Mouse (Mus musculus) neural tube, embryonic 11.5 days (tissue): ENCODE measurements around the gene Cdh4. TPM values are rescaled to one million over a fixed set of nuclear protein-coding genes. Genes with fewer than 3 reads are reported as not detected.

Source experiments
- ATAC-seq: fragments of 200-750 bp; cut with Nextera tagmentation; 2 replicates; pipeline ENCODE4 v1.8.0; 2017; ENCODE audit warnings: moderate number of reproducible peaks, mild to moderate bottlenecking, moderate TSS enrichment, moderate library complexity; ENCODE audit not compliant: insufficient read depth, low FRiP score, low TSS enrichment
- DNase-seq: peaks from one replicate; pipeline ENCODE4 v3.0.0-alpha.2; 2015; ENCODE audit warnings: low spot score
- H3K27ac ChIP-seq: fragments of 300-500 bp; sonication (generic); 2 replicates; pipeline ENCODE4 v1.5.1; 2014; ENCODE audit warnings: low read depth, mild to moderate bottlenecking, low read length
- H3K27me3 ChIP-seq: fragments of 300-500 bp; sonication (generic); 2 replicates; pipeline ENCODE4 v1.6.1; 2014; ENCODE audit warnings: mild to moderate bottlenecking, low read length, mixed read lengths; ENCODE audit not compliant: control insufficient read depth, insufficient read depth
- H3K36me3 ChIP-seq: fragments of 300-500 bp; sonication (generic); 2 replicates; pipeline ENCODE4 v1.6.1; 2014; ENCODE audit warnings: mild to moderate bottlenecking, low read length, moderate library complexity, mixed read lengths; ENCODE audit not compliant: control insufficient read depth, insufficient read depth
- H3K4me1 ChIP-seq: fragments of 300-500 bp; sonication (generic); 2 replicates; pipeline ENCODE4 v1.6.1; 2014; ENCODE audit warnings: low read length, mixed read lengths; ENCODE audit not compliant: control insufficient read depth, insufficient read depth
- H3K4me2 ChIP-seq: fragments of 300-500 bp; sonication (generic); 2 replicates; pipeline ENCODE4 v1.6.1; 2014; ENCODE audit warnings: low read depth, mild to moderate bottlenecking, moderate library complexity
- H3K4me3 ChIP-seq: fragments of 300-500 bp; sonication (generic); 2 replicates; pipeline ENCODE4 v1.5.1; 2014; ENCODE audit warnings: low read depth, low read length
- H3K9ac ChIP-seq: fragments of 300-500 bp; sonication (generic); 2 replicates; pipeline ENCODE4 v1.6.1; 2014; ENCODE audit warnings: mild to moderate bottlenecking, low read length
- H3K9me3 ChIP-seq: fragments of 300-500 bp; sonication (generic); 2 replicates; pipeline ENCODE4 v1.6.1; 2016; ENCODE audit warnings: low read length; ENCODE audit not compliant: control insufficient read depth
- WGBS: fragments of 180-500 bp; shearing (Covaris S2); extraction: QIAGEN DNeasy Blood & Tissue Kit; methylation state at CpG from one replicate; pipeline ENCODE4 v1.1.7; 2014; 5-methylcytosine and 5-hydroxymethylcytosine counted together
- polyA plus RNA-seq: library from polyadenylated mRNA; unstranded; fragments of >200 nt; fragmentation: Nextera tagmentation; extraction: Ambion mirVana; gene quantifications from 2 replicates; pipeline ENCODE4 v1.2.1, GENCODE M21; 2014

Cdh4 gene
- polyA plus RNA-seq, 1 experiment from 2014 or later, result 9.4 TPM

DNA sequence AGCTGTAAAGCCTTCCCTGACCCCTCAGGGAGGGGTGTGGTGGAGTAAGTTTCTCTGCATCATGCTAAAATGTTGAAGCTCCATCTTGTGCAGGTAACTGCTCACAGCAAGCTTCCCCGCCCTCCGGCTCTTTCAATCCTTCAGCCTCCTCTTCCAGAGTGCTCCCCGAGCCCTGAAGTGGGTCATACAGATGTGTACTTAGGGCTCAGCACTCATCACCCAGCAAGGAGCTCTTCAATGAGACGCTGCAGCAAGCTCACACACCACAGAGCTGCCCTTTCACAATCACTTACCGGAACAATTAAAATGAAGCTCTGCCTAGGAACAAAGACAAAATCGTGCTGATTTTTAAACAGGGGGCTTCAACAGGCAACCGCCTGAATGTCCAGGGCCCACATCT, 393.3 kb downstream of the Cdh4 start:
- no peaks in the 10 kb centered on the region for H3K9me3 ChIP-seq

DNA sequence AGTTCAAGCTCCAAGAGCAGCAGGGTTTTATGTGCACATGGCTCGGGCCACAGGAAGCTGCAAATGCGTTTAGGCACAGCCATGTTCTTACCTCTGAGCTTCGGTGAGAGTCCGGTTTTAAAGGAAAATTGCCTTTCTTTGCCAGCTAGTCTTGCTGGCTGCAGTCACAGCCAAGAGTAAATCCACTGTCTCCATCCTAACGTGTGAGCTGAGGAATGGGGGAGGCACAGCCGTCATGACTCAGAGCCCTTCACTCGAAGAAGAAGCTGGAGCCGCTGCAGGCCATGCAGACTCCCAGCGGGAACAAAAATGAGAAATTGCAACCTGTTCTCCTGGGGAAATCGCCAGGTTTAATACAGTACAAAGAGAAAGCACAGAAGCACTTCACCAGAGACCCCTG, 395.0 kb downstream of the Cdh4 start:
- Histone ChIP-seq H3K4me1 (peaks cover 7% of the 10 kb centered on the region; the same call in 1 of the 2 replicates), H3K27ac (no peak overlapping the region), H3K4me3 (no peak overlapping the region), H3K9ac (no peak overlapping the region), H3K36me3 (no peaks in the 10 kb centered on the region), H3K9me3 (no peaks in the 10 kb centered on the region), H3K4me2 (no peak overlapping the region), H3K27me3 (no peaks in the 10 kb centered on the region)
- DNase-seq, result no peak
- no peak for ATAC-seq
- 67% methylated on average over 10 of the region's 10 CpGs for WGBS

More for the DNA sequence above, 393.3 kb downstream of the Cdh4 start:
- no peak overlapping the region for H3K4me3 ChIP-seq
- H3K36me3 ChIP-seq, result no peaks in the 10 kb centered on the region
- no peak overlapping the region for H3K9ac ChIP-seq
- peaks cover 7% of the 10 kb centered on the region; the same call in 1 of the 2 replicates for H3K4me1 ChIP-seq
- H3K4me2 ChIP-seq, result no peak overlapping the region
- no peak for ATAC-seq
- 57% methylated on average over 7 of the region's 7 CpGs for WGBS
- H3K27me3 ChIP-seq, result no peaks in the 10 kb centered on the region
- no peak for DNase-seq
- no peak overlapping the region for H3K27ac ChIP-seq

DNA sequence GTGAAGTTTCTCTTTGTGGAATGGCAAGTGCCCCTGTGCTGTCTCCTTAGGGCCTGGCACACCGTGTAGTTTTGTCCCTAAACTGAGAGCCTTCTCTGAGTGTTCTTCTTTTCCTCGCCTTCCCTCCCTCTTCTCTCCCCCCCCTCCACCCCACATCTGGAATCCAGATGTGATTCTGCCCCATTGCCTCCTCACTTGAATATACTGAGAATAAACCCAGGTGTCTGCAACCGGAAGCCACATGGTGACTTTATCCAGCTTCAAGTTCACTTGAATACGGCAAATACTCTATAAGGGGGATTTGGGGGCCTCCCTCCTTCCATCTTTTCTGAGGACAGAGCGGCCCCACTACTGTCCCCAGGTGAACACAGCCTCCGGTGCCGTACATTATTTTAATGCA, 395.8 kb downstream of the Cdh4 start:
- peaks cover 7% of the 10 kb centered on the region; the same call in 1 of the 2 replicates for H3K4me1 ChIP-seq
- 60% methylated on average over 7 of the region's 7 CpGs for WGBS
- no peak overlapping the region for H3K27ac ChIP-seq
- no peak overlapping the region for H3K4me2 ChIP-seq
- H3K9me3 ChIP-seq, result no peaks in the 10 kb centered on the region
- H3K27me3 ChIP-seq, result no peaks in the 10 kb centered on the region
- H3K4me3 ChIP-seq, result no peak overlapping the region
- no peaks in the 10 kb centered on the region for H3K36me3 ChIP-seq
- no peak overlapping the region for H3K9ac ChIP-seq
- ATAC-seq (no peak), DNase-seq (peak; percentile 58)

DNA sequence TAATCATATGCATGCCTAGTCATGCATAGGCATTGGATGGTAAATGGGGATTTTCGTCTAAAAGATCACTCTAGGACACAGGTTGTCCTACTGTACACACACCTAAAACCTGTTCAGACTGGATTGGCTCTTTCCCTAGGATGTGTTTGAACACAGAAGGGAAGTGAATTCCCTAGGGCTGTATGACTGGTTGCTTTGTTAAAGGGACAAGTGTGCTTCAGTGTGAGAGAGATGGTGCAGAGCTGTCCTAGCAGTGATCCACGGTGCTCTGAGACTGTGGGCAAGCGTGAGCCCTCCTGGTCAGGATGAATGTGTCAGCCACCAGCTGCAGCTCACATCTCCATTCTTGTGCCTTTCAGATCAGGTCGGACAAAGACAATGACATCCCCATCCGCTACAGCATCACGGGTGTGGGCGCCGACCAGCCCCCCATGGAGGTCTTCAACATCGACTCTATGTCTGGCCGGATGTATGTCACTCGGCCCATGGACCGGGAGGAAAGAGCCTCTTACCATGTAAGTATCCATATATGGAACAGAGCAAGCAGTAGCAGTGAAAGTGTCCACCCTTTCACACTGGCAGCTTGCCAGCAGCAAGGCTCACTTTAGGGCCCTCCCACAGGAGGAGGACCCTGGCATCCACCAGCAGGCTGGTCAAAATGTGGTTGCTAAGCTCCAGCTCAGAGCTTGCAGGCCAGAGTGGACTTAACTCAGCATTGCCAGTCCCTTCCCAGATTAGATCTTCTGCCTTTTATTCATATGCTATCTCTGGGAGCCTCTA, 400.6 kb downstream of the Cdh4 start:
- 79% methylated on average over 12 of the region's 12 CpGs for WGBS
- DNase-seq (no peak), ATAC-seq (no peak; the same call in 1 of the 2 replicates)
- peaks cover 2% of the 10 kb centered on the region; the same call in 1 of the 2 replicates for H3K4me1 ChIP-seq
- no peaks in the 10 kb centered on the region for H3K9me3 ChIP-seq
- H3K9ac ChIP-seq, result no peak overlapping the region
- no peak overlapping the region for H3K4me3 ChIP-seq
- H3K27me3 ChIP-seq, result no peaks in the 10 kb centered on the region
- H3K27ac ChIP-seq, result no peak overlapping the region
- no peaks in the 10 kb centered on the region for H3K36me3 ChIP-seq
- no peak overlapping the region for H3K4me2 ChIP-seq

DNA sequence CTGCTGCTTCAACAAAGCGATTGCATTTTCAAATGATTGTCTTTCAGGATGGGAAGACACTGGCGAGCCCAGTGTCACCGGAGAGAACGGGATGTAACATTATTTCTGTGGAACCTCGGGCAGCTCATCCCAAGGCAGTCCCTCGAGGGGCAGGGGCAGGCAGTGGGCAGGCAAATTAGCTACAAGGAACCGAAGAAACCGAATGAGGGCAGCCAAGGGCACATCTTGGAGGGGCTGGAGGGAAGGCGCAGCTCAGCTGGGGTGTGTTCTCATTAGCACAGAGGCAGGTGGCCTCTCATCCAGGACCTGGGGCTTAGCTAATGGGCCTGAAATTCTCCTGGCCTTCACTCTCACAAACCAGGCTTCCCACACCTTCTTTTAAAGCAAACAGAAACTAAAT, 407.5 kb downstream of the Cdh4 start:
- Histone ChIP-seq H3K4me1 (peaks cover 14% of the 10 kb centered on the region), H3K36me3 (no peaks in the 10 kb centered on the region), H3K4me3 (no peak overlapping the region), H3K9ac (no peak overlapping the region), H3K27ac (peak overlapping the region; percentile 56; the same call in 1 of the 2 replicates), H3K27me3 (no peaks in the 10 kb centered on the region), H3K9me3 (no peaks in the 10 kb centered on the region), H3K4me2 (no peak overlapping the region)
- 37% methylated on average over 9 of the region's 9 CpGs for WGBS
- no peak for DNase-seq
- no peak for ATAC-seq

DNA sequence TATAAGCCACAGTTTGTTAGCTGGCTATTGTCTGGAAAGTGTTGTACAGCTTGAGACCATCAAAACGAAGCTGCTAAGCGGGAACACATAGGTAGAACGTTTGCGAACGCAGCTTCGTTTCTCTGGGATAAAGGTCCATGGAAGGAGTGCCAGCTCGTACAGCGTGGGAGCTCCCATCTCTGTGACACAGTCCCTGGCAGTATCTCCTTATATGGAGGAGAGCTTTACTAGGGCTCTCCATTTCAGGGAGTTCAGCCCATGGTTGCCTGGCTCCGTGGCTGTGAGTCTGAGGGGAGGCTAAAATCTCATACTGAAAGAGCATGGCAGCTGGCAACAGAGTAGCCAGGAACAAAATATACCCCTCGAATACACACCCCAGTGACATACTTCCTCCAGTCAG, 409.9 kb downstream of the Cdh4 start:
- H3K9ac ChIP-seq, result no peak overlapping the region
- ATAC-seq, result no peak
- DNase-seq, result no peak
- no peak overlapping the region for H3K27ac ChIP-seq
- no peaks in the 10 kb centered on the region for H3K27me3 ChIP-seq
- H3K4me1 ChIP-seq, result peaks cover 27% of the 10 kb centered on the region
- H3K9me3 ChIP-seq, result no peaks in the 10 kb centered on the region
- no peak overlapping the region for H3K4me3 ChIP-seq
- H3K36me3 ChIP-seq, result no peaks in the 10 kb centered on the region
- WGBS, result 80% methylated on average over 10 of the region's 10 CpGs
- H3K4me2 ChIP-seq, result no peak overlapping the region

DNA sequence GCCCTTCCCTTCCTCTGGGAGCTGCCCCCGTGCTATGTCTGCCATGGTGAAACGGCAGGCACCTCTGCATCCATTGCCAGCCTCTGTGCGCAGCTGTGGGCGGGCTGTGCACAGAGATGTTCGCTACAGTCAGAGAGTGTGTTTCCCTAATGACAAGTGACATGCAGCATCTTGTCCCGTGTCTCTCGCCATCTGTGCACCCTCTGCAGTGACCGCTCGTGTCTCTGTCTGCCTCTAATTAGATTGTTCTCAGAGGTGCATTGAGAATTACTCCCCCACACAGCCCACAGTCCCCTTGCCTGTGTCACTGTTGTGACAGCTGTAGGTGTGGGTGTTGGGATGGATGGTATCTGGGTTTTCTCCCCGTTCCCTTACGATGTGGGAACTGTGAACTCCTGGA, 410.6 kb downstream of the Cdh4 start:
- no peak for ATAC-seq
- WGBS, result 46% methylated on average over 11 of the region's 11 CpGs
- DNase-seq, result peak; percentile 34
- Histone ChIP-seq H3K36me3 (no peaks in the 10 kb centered on the region), H3K4me3 (no peak overlapping the region), H3K27ac (no peak overlapping the region), H3K9me3 (no peaks in the 10 kb centered on the region), H3K27me3 (no peaks in the 10 kb centered on the region), H3K4me1 (peaks cover 27% of the 10 kb centered on the region), H3K4me2 (no peak overlapping the region), H3K9ac (no peak overlapping the region)

DNA sequence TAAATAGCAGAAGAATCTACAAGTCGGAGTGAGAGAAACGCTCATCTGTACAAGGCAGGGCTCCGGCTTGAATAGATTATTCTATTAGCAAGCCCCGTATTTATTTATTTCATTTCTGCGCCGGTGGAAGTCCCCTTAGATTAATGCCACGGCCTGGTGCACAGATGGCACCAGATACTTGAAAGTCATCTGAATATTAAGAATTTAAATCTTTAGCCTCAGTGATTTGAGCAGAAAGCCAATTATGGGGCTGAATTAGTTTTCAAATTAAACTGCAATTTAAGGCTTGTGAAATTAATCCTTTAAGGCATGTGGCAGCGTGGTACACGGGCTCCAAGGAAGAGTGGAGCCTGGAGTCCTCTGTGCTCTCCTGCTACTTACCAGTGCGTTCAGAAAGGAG, 411.7 kb downstream of the Cdh4 start:
- Histone ChIP-seq H3K4me2 (no peak overlapping the region), H3K36me3 (no peaks in the 10 kb centered on the region), H3K4me1 (peaks cover 25% of the 10 kb centered on the region), H3K9ac (0 out of 2 replicates have a peak overlapping the region, but pooled peaks have one; percentile 5), H3K27me3 (no peaks in the 10 kb centered on the region), H3K27ac (no peak overlapping the region), H3K4me3 (no peak overlapping the region), H3K9me3 (no peaks in the 10 kb centered on the region)
- no peak for DNase-seq
- WGBS, result 78% methylated on average over 10 of the region's 10 CpGs
- ATAC-seq, result no peak

DNA sequence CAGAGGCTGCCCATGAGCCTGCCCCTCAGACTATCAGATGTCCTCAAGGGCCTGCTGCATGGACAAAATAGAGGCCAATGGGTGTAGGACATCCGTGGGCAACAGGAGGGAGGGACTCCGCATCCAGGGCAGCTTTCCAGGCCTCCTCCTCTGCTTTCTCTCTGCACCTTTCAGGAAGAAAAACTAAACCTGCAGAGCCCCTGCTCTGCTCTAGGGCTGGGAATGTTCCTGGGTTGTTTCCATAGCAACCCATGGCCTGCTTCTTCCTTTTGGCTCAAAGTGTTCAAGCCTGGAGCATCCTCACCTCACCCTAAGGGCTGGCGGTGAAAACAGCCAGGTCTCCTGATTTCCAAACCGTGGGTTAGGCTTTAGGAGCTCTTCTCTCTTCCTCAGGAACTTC, 414.9 kb downstream of the Cdh4 start:
- DNase-seq (no peak), ATAC-seq (no peak)

More for the DNA sequence above, 414.9 kb downstream of the Cdh4 start:
- Histone ChIP-seq H3K27me3 (no peaks in the 10 kb centered on the region), H3K9me3 (no peaks in the 10 kb centered on the region), H3K27ac (no peak overlapping the region), H3K9ac (no peak overlapping the region), H3K4me1 (peaks cover 23% of the 10 kb centered on the region), H3K4me2 (no peak overlapping the region), H3K36me3 (no peaks in the 10 kb centered on the region), H3K4me3 (no peak overlapping the region)
- WGBS, result 57% methylated on average over 4 of the region's 4 CpGs
